Mouse (Mus musculus): ENCODE data around the gene Gm45623.
A peak's percentile ranks its signal among the peaks of the same experiment; 100 is the strongest.

Gene Gm45623

DNA sequence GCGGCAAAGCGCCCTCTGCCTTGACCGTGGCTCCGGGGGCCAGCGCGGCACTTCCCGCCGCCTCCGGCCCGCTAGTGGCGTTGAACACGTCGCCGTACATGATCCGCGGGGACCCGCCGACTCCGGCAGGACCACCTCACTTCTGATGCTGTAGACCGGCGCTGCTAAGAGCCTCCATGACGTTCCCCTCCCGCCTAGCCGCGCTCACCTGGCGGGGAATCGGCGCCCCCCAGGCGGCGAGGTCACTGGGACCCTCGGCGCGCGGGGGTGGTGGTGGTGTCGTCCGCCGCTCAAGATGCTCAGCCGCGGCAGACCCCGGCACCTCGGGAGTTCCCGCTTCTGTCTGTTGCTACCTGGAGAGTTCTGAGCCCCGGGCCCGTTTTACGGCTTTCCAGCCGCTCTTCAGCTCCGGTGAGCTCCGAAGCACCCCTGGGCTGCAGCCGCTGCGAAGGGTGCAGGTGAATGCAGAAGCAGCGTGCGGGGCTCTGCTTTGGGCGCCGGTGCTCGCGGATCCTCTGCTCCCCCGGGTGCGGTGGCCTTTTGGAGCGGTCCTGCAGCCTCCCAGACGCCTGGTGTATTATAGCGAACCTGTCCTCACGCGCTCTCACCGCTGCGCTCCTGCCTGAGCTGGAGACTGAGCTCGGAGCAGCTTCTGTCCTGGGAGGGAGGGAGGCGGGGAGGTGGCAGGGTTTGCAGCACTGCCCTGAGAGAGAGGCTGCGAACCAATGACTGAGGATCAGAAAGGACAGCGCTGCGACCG lies at the start of gene Gm45623:
Gene Gm45623, minus strand, starts transcription at position 636 of the 760 bp plus-strand sequence.
- no peak for DNase-seq

GRCm38 (mm10) chr13:56797459-56797858 lies 43.8 kb upstream of the Gm45623 start:
- DNase-seq, result no peak

- DNase-seq, result no peak
These were observed 41.9 kb upstream of the Gm45623 start for GRCm38 (mm10) chr13:56795501-56795900.

DNA sequence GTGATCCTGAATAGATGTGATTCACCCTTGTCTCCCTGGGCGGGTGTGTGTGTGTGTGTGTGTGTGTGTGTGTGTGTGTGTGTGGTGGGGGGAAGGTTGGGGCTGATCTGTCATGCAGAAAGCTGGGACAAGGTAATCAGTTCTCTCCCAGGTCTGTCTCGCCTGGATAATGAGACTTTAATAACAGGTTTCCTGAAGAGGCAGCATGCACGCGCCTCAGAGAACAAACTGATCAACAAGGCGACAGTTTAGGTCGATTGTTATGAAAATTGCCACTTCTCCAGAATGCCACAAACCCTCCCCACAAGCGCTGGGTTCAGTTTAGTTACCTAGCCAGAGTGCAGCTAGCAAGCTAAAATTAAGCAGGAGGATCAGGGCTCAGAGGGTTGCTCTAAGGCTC lies 40.8 kb upstream of the Gm45623 start:
- no peak for DNase-seq

- no peak for DNase-seq
These were observed 39.2 kb upstream of the Gm45623 start for GRCm38 (mm10) chr13:56792844-56793243.

DNA sequence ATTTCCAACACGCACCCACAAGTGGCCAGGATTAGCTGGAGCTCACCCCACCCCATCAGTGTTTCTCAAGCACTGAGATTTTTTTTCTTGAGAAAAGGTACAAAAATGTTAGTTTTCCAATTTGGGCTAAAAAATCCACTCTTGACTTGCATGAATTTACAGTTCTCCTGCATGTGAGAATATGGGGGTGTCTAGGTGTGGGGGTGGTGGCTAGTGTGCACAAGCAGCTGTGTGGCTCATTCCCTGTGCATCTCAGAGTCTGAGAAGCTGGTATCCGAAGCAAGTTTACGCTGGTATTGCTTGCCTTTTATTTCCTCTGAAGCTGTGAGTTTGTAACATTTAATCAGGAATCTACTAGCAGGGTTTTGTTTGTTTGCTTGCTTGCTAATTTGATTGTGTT lies 37.1 kb upstream of the Gm45623 start:
- no peak for DNase-seq

DNA sequence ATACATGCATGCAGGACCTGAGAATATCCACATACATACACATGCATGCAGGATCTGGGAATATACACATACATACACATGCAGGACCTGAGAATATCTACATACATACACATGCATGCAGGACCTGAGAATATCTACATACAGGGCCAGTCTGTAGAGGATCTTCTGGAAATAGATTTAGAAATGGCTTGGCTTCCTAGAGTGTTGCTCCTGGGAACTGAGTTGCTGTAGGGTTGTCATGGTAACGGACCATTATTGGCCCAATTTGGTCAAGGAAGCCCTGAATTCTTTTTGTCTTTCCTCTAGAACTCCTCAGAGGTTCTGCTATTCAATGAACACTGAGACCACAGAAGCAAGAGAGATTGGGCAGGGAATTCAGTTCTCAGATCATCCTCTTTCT lies 29.0 kb upstream of the Gm45623 start:
- no peak for DNase-seq

DNA sequence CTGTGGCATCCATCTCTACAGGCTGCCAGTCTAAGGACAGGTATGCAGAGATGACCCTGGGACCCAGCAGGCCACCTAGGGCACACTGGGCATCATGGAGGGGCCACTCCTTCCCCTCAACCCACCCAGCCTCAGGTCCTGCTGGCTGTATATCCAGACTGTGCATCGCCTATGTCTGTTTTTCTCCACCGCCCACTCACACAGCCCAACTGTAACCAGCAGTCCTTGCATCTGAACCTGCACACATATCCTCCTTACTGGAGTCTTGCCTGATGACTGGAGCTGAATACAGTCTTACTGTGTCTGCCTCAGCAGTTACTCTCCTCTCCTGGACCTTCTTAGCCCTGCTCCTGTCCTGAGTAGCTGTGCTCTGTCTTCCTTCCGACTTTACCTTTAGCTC lies 28.1 kb upstream of the Gm45623 start:
- no peak for DNase-seq

DNA sequence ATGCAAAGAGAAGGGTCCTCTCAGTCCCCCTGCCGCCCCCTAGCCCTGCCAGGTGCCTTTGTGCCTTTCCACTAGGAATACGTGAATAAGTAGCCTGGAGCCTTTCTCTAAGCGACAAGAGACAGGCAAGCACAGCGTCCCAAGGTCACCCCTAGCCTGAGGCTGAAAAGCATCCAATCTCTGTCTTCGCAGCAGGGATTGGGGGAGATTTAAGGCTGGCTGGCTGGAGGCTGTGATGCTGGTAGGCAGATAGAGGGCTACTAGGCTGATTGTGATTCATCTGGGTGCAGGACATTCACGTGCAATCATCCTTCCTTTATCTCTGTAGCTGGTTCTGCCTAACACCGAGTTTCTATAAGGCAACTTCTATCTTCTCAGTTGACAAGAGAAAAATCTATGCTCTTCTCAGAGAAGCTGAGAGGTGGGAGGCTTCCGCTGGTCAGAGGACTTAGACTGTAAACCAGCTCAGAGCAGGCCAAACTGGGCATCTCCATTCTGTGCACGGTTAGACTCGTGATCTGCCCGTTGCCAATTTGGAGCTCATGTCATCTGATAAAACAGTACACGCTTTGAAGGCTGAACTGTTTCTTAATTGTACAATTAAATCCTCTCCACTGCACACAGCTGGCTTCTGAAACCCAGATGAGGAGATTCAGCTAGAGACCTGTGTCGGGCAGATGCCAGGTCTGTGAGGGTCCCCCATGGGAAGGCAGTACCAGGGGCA lies 27.3 kb upstream of the Gm45623 start:
- DNase-seq, result no peak

GRCm38 (mm10) chr13:56774304-56774703 lies 20.7 kb upstream of the Gm45623 start:
- peak in 1 of 2 experiments; percentile 14 for DNase-seq

GRCm38 (mm10) chr13:56773262-56773870 lies 19.7 kb upstream of the Gm45623 start:
- DNase-seq, result no peak

DNA sequence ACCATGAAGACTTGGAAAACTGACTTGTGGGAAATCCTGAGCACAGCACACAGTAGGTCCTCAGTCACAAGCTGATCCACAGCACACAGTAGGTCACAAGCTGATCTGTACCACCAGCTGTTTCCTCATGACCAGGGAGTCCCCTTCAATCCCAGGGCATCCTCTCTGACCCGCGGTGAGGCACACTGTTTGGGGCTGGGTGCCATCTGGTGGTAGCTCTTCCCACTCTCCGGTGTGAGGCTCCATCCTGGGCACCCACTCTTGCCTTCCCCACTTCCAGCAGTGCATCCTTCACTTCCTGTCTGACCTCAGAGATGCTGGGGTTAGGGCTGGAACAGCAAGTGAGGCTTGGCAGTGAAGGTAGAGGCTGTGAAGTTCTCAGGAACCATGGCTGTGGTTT lies 19.0 kb upstream of the Gm45623 start:
- DNase-seq, result no peak

GRCm38 (mm10) chr13:56770786-56771185 lies 17.2 kb upstream of the Gm45623 start:
- DNase-seq, result peak; percentile 12 to 21

GRCm38 (mm10) chr13:56770136-56770578 lies 16.5 kb upstream of the Gm45623 start:
- DNase-seq, result no peak

- DNase-seq, result no peak
These were observed 15.8 kb upstream of the Gm45623 start for GRCm38 (mm10) chr13:56769431-56769830.

- DNase-seq, result no peak
These were observed 12.6 kb upstream of the Gm45623 start for GRCm38 (mm10) chr13:56766211-56766610.

DNA sequence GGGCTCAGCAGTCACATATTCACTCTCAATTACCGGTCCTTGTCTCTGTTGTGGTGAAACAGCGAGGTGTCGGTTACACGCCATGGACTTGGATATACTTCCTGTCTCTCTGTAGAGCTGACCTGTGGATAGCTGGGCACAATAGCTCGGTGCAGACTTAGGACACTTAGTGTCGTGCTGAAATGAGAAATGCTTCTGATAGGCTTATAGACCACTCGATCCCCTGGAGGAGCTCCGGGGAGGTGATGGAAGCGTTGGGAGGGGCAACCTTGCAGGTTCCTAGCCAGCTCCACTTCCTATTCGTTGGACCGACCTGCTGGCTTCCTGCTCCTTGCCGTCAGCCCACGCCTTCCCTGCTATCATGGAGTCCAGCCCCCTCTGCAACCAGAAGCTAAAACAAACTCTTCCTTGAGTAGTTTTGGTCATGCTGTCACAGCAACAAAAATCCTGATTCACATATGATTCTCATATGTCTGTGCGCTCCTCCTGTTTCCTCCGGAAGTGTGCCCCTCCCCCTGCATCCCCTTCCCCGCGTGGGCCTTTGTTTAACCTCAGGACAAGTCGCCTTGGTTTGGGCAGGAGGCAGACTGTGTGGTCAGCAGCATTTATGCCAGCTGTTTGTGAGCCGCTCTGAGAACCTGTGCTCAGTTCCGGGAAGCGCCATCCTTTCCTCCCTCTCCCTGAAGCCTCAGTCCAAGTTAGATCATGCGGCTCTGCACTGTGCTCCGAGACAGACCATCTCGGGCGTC lies 11.8 kb upstream of the Gm45623 start:
- no peak for DNase-seq

DNA sequence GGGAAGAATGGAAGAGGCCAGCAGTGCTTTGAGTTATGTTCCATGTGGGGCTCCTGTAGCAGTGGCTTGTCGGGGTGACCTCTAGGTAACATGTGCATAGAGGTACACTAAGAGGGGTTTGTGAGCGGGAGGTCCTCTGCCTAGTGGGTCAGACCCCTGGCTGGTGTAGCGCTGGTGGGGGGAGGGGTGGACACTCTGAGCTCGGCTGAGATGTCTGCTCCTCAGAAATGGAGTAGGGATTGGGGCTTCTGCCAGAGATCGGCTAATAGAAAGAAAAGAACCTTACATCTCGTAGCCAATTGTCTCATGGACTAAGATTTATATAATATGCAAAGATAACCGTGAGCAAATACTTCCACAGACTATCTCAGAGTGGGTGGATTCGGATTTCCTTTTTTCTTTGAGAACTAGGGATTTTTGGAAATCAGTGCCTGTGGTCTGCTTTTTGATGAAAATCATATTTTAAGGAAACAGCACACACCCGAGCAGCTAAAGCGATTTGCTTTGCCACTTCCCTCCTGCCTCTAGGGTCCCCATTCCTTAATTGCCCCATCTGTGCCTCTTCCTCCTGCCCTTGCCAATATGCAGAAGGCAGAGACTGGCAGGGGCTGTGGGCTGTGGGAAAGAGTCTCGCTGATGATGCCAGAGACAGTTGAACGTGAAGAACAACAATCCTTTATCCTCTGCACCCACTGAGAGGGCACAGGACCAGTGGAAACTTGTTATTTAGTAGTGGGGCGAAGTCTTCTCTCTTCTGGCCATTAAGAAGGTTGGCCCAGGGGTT lies 9.0 kb upstream of the Gm45623 start:
- no peak for DNase-seq

DNA sequence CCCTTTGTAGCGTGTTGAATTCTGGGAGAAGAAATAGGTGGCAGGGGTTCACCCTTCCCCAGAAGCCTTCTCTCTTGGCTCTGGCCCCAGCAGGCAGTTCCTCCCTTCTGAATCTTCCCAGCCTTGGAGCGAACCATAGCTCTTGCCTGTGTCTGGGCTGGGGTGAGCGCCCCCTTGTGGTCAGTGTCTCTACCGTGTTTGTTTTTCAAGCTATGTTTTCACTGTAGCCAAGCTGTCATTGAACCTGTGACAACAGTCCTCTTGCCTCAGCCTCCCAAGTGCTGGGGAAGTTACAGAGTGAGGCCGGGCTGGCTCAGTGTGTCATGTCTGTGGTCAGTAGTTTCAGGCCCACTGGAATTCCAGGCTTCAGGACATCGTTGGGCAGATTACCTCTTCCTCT lies 4.9 kb upstream of the Gm45623 start:
- DNase-seq, result peak; percentile 79 to 80

GRCm38 (mm10) chr13:56757201-56757600 lies 3.6 kb upstream of the Gm45623 start:
- no peak for DNase-seq

GRCm38 (mm10) chr13:56755871-56756270 lies 2.2 kb upstream of the Gm45623 start:
- DNase-seq, result peak; percentile 51 to 59

- DNase-seq, result no peak
These were observed 994 bp downstream of the Gm45623 start for GRCm38 (mm10) chr13:56752474-56753191.

Data from B cell, adult 2 months (primary cell).